Mouse (Mus musculus): ENCODE data around the gene Hpn. TPM values are rescaled to one million over a fixed set of nuclear protein-coding genes. Genes with fewer than 3 reads are reported as not detected.
A peak's percentile ranks its signal among the peaks of the same experiment; 100 is the strongest.

Hpn gene
- polyA plus RNA-seq, 1 experiment from 2014 or later: 29.0 TPM

DNA sequence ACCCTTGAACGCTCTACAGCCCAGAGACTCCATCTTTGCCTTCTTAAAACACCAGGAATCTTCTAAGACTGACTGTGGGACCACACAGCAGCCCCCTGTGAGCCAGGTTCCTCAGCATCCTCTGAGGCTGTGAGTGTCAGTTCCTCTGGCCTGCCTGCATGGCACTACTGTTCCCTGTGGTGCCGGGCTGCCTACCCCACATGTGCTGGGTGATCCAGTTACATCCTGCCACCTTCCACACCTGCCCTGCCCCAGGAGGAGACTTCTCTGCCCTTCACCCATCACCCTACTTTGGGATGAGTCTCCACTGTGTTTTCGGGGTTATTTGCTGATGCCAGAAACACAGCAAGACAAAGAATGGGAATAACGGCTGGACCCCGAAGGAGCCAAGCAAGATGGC, 4.5 kb upstream of the Hpn start:
- Histone ChIP-seq H3K4me3 (ENCODE audit: low read depth, low read length) (no peak overlapping the region), H3K4me1 (replicated peaks; ENCODE audit: control insufficient read depth, insufficient read depth, low read length) (peaks cover 10% of the 10 kb centered on the region; the same call in 1 of the 2 replicates), H3K4me2 (ENCODE audit: low read length) (no peak overlapping the region), H3K9me3 (ENCODE audit: control insufficient read depth, low read length) (no peaks in the 10 kb centered on the region), H3K27me3 (replicated peaks; ENCODE audit: control insufficient read depth, insufficient read depth, low read length) (peaks cover 1% of the 10 kb centered on the region; the same call in 1 of the 2 replicates), H3K9ac (ENCODE audit: low read length) (no peak overlapping the region), H3K36me3 (ENCODE audit: control insufficient read depth, insufficient read depth, low read length) (no peaks in the 10 kb centered on the region), H3K27ac (ENCODE audit: low read depth) (no peak overlapping the region)
- WGBS: 91% methylated on average over 5 of the region's 5 CpGs
- DNase-seq (ENCODE audit: low spot score) (no peak), ATAC-seq (replicated peaks; ENCODE audit: low FRiP score, low TSS enrichment, low read depth) (no peak)

DNA sequence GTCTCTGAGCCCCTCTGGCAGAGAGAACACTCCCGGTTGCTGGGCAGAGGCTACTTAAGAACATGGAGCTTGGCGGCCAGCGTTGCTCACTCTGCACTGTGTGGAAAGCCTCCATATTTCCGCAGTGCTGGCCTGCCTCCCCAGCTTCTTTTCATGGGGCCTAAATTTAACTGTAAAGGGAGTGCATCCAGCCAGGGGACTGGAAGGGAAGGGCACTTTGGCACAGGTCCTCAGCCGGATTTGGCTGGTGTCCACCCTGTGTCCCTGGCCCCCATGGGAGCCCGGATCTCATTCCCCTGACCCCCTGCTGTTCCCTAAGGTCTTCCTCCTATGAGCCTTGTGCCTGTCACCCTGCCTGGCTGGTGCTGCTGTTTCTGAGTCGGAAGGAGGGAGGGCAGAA, 3.4 kb upstream of the Hpn start:
- Histone ChIP-seq H3K4me2 (ENCODE audit: low read length) (no peak overlapping the region), H3K4me1 (replicated peaks; ENCODE audit: control insufficient read depth, insufficient read depth, low read length) (peaks cover 10% of the 10 kb centered on the region; the same call in 1 of the 2 replicates), H3K4me3 (ENCODE audit: low read depth, low read length) (no peak overlapping the region), H3K9me3 (ENCODE audit: control insufficient read depth, low read length) (no peaks in the 10 kb centered on the region), H3K9ac (ENCODE audit: low read length) (no peak overlapping the region), H3K36me3 (ENCODE audit: control insufficient read depth, insufficient read depth, low read length) (no peaks in the 10 kb centered on the region), H3K27me3 (replicated peaks; ENCODE audit: control insufficient read depth, insufficient read depth, low read length) (no peaks in the 10 kb centered on the region), H3K27ac (ENCODE audit: low read depth) (no peak overlapping the region)
- ATAC-seq (replicated peaks; ENCODE audit: low FRiP score, low TSS enrichment, low read depth): no peak
- no peak for DNase-seq (ENCODE audit: low spot score)
- WGBS: 79% methylated on average over 7 of the region's 7 CpGs

- H3K27ac ChIP-seq (ENCODE audit: low read depth): no peak overlapping the region
- 87% methylated on average over 11 of the region's 11 CpGs for WGBS
- no peaks in the 10 kb centered on the region for H3K36me3 ChIP-seq (ENCODE audit: control insufficient read depth, insufficient read depth, low read length)
- no peaks in the 10 kb centered on the region for H3K9me3 ChIP-seq (ENCODE audit: control insufficient read depth, low read length)
- H3K9ac ChIP-seq (ENCODE audit: low read length): no peak overlapping the region
- H3K27me3 ChIP-seq (replicated peaks; ENCODE audit: control insufficient read depth, insufficient read depth, low read length): no peaks in the 10 kb centered on the region
- H3K4me3 ChIP-seq (ENCODE audit: low read depth, low read length): no peak overlapping the region
- peaks cover 10% of the 10 kb centered on the region; the same call in 1 of the 2 replicates for H3K4me1 ChIP-seq (replicated peaks; ENCODE audit: control insufficient read depth, insufficient read depth, low read length)
- H3K4me2 ChIP-seq (ENCODE audit: low read length): no peak overlapping the region
- ATAC-seq (replicated peaks; ENCODE audit: low FRiP score, low TSS enrichment, low read depth) (no peak), DNase-seq (ENCODE audit: low spot score) (no peak)
Measured at GRCm38 (mm10) chr7:31117465-31117864, 2.4 kb upstream of the Hpn start.

DNA sequence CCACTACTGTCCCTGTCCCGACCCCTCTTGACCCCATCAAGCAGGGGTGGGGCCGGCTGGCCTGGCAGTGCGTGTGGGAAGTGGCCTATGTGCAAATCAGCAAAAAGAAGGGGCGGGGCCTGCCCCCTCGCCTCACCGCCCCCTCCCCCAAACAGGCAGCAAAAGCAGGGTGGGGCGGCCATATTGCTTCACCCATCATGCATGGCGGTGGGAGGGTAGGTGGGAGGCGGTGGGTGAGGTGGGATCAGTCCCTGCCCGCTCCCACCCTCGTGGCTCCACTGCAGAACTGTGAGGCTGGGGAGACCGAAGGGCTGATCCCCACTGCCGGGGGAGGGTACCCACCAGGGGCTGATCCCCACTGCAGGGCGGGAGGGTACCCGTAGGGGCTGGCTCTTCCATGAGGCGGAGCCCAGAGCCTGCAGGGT, 1.6 kb upstream of the Hpn start:
- peaks cover 10% of the 10 kb centered on the region; the same call in 1 of the 2 replicates for H3K4me1 ChIP-seq (replicated peaks; ENCODE audit: control insufficient read depth, insufficient read depth, low read length)

DNA sequence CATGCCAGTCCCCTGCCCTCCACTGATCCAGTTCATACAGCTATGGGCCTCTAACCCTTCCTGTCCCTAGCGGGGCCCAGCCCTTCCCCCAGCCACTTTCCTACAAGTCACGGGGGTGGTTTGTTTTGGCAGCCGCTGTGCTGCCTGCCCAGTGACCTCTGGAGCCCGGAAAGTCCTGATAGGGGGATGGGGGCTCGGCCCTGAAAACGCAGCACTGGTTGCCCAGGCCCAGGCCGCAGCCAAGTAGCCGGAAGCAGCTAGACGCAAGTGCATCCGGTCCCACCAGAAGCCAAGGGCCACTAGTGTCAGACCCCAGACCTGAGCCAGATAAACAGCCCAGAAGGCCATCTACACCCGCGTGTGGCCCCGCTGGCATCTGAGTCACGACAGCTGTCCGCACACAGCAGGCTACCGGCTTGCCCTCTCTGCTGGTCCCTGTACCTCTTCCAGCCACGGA, 525 bp upstream of the Hpn start:
- Histone ChIP-seq H3K27ac (ENCODE audit: low read depth) (peak overlapping the region; percentile 43; the same call in 1 of the 2 replicates), H3K4me2 (ENCODE audit: low read length) (peak overlapping the region; percentile 41), H3K9ac (ENCODE audit: low read length) (no peak overlapping the region), H3K4me3 (ENCODE audit: low read depth, low read length) (no peak overlapping the region), H3K4me1 (replicated peaks; ENCODE audit: control insufficient read depth, insufficient read depth, low read length) (peaks cover 15% of the 10 kb centered on the region), H3K9me3 (ENCODE audit: control insufficient read depth, low read length) (no peaks in the 10 kb centered on the region), H3K36me3 (ENCODE audit: control insufficient read depth, insufficient read depth, low read length) (no peaks in the 10 kb centered on the region), H3K27me3 (replicated peaks; ENCODE audit: control insufficient read depth, insufficient read depth, low read length) (no peaks in the 10 kb centered on the region)
- DNase-seq (ENCODE audit: low spot score) (no peak), ATAC-seq (replicated peaks; ENCODE audit: low FRiP score, low TSS enrichment, low read depth) (peak; percentile 29)
- WGBS: 24% methylated on average over 17 of the region's 17 CpGs

More for the DNA sequence above, 1.6 kb upstream of the Hpn start:
- Histone ChIP-seq H3K27ac (ENCODE audit: low read depth) (no peak overlapping the region), H3K4me2 (ENCODE audit: low read length) (no peak overlapping the region), H3K9me3 (ENCODE audit: control insufficient read depth, low read length) (no peaks in the 10 kb centered on the region), H3K36me3 (ENCODE audit: control insufficient read depth, insufficient read depth, low read length) (no peaks in the 10 kb centered on the region), H3K27me3 (replicated peaks; ENCODE audit: control insufficient read depth, insufficient read depth, low read length) (no peaks in the 10 kb centered on the region), H3K9ac (ENCODE audit: low read length) (no peak overlapping the region), H3K4me3 (ENCODE audit: low read depth, low read length) (no peak overlapping the region)
- 45% methylated on average over 13 of the region's 16 CpGs for WGBS
- DNase-seq (ENCODE audit: low spot score): no peak
- no peak for ATAC-seq (replicated peaks; ENCODE audit: low FRiP score, low TSS enrichment, low read depth)

- Histone ChIP-seq H3K36me3 (ENCODE audit: control insufficient read depth, insufficient read depth, low read length) (no peaks in the 10 kb centered on the region), H3K9ac (ENCODE audit: low read length) (peak overlapping the region; percentile 27; the same call in 1 of the 2 replicates), H3K4me2 (ENCODE audit: low read length) (peak overlapping the region; percentile 41), H3K27ac (ENCODE audit: low read depth) (0 out of 2 replicates have a peak overlapping the region, but pooled peaks have one; percentile 33), H3K4me1 (replicated peaks; ENCODE audit: control insufficient read depth, insufficient read depth, low read length) (peaks cover 15% of the 10 kb centered on the region), H3K4me3 (ENCODE audit: low read depth, low read length) (peak overlapping the region; percentile 16; the same call in 1 of the 2 replicates), H3K9me3 (ENCODE audit: control insufficient read depth, low read length) (no peaks in the 10 kb centered on the region), H3K27me3 (replicated peaks; ENCODE audit: control insufficient read depth, insufficient read depth, low read length) (no peaks in the 10 kb centered on the region)
- WGBS: 48% methylated on average over 10 of the region's 10 CpGs
- peak; percentile 38; the same call in 1 of the 2 replicates for ATAC-seq (replicated peaks; ENCODE audit: low FRiP score, low TSS enrichment, low read depth)
- DNase-seq (ENCODE audit: low spot score): peak; percentile 61
Measured at GRCm38 (mm10) chr7:31114646-31115045, 444 bp downstream of the Hpn start.

- Histone ChIP-seq H3K9me3 (ENCODE audit: control insufficient read depth, low read length) (no peaks in the 10 kb centered on the region), H3K4me2 (ENCODE audit: low read length) (no peak overlapping the region), H3K36me3 (ENCODE audit: control insufficient read depth, insufficient read depth, low read length) (no peaks in the 10 kb centered on the region), H3K27ac (ENCODE audit: low read depth) (no peak overlapping the region), H3K4me1 (replicated peaks; ENCODE audit: control insufficient read depth, insufficient read depth, low read length) (peaks cover 15% of the 10 kb centered on the region), H3K27me3 (replicated peaks; ENCODE audit: control insufficient read depth, insufficient read depth, low read length) (no peaks in the 10 kb centered on the region), H3K4me3 (ENCODE audit: low read depth, low read length) (no peak overlapping the region), H3K9ac (ENCODE audit: low read length) (no peak overlapping the region)
- 74% methylated on average over 6 of the region's 6 CpGs for WGBS
- DNase-seq (ENCODE audit: low spot score): no peak
- no peak for ATAC-seq (replicated peaks; ENCODE audit: low FRiP score, low TSS enrichment, low read depth)
Measured at GRCm38 (mm10) chr7:31113800-31114199, 1.3 kb downstream of the Hpn start.

DNA sequence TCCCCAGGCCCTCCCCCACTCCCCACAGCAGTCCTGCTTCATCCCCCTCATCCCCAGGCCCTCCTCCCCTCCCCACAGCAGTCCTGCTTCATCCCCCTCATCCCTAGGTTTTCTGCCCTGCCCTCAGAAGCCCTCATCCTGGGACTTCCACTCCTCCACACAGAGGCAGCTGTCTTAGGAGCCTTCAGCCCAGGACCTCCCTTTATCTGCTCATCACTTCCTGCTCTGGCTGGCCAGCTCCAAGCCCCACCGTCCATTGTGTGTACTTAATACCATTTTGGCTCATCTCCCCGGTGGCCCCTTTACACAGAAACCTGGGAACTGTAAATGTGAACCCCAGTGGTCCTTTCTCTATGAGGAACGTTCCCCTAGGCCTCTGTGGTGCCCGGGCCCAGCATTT, 3.1 kb downstream of the Hpn start:
- Histone ChIP-seq H3K36me3 (ENCODE audit: control insufficient read depth, insufficient read depth, low read length) (no peaks in the 10 kb centered on the region), H3K27me3 (replicated peaks; ENCODE audit: control insufficient read depth, insufficient read depth, low read length) (no peaks in the 10 kb centered on the region), H3K4me3 (ENCODE audit: low read depth, low read length) (no peak overlapping the region), H3K27ac (ENCODE audit: low read depth) (no peak overlapping the region), H3K4me1 (replicated peaks; ENCODE audit: control insufficient read depth, insufficient read depth, low read length) (peaks cover 15% of the 10 kb centered on the region), H3K9ac (ENCODE audit: low read length) (no peak overlapping the region), H3K9me3 (ENCODE audit: control insufficient read depth, low read length) (no peaks in the 10 kb centered on the region), H3K4me2 (ENCODE audit: low read length) (no peak overlapping the region)
- DNase-seq (ENCODE audit: low spot score): no peak
- 40% methylated on average over 4 of the region's 4 CpGs for WGBS
- no peak for ATAC-seq (replicated peaks; ENCODE audit: low FRiP score, low TSS enrichment, low read depth)

- Histone ChIP-seq H3K36me3 (ENCODE audit: control insufficient read depth, insufficient read depth, low read length) (no peaks in the 10 kb centered on the region), H3K27ac (ENCODE audit: low read depth) (no peak overlapping the region), H3K27me3 (replicated peaks; ENCODE audit: control insufficient read depth, insufficient read depth, low read length) (no peaks in the 10 kb centered on the region), H3K4me2 (ENCODE audit: low read length) (no peak overlapping the region), H3K9me3 (ENCODE audit: control insufficient read depth, low read length) (no peaks in the 10 kb centered on the region), H3K9ac (ENCODE audit: low read length) (no peak overlapping the region), H3K4me1 (replicated peaks; ENCODE audit: control insufficient read depth, insufficient read depth, low read length) (peaks cover 15% of the 10 kb centered on the region), H3K4me3 (ENCODE audit: low read depth, low read length) (no peak overlapping the region)
- no peak for ATAC-seq (replicated peaks; ENCODE audit: low FRiP score, low TSS enrichment, low read depth)
- 79% methylated on average over 15 of the region's 15 CpGs for WGBS
- no peak for DNase-seq (ENCODE audit: low spot score)
Measured at GRCm38 (mm10) chr7:31110861-31111385, 4.2 kb downstream of the Hpn start.
